Mouse (Mus musculus): ENCODE data around the gene Ppp1r16b. TPM values are rescaled to one million over a fixed set of nuclear protein-coding genes. Genes with fewer than 3 reads are reported as not detected.

The Ppp1r16b gene
- polyA plus RNA-seq, 1 experiment from 2014 or later: 2.8 TPM

GRCm38 (mm10) chr2:158681714-158682113 is 16.5 kb downstream of the Ppp1r16b start:
- DNase-seq (ENCODE audit: low spot score) (no peak), ATAC-seq (replicated peaks; ENCODE audit: low FRiP score) (no peak)
- 86% methylated on average over 6 of the region's 6 CpGs for WGBS
- H3K4me3 ChIP-seq (ENCODE audit: low read depth, low read length): no peak overlapping the region
- H3K4me2 ChIP-seq (ENCODE audit: low read depth, low read length, severe bottlenecking): no peak overlapping the region
- no peaks in the 10 kb centered on the region for H3K27me3 ChIP-seq (ENCODE audit: control insufficient read depth, insufficient read depth, low read length)
- no peaks in the 10 kb centered on the region for H3K9me3 ChIP-seq (ENCODE audit: control insufficient read depth, low read length)
- H3K36me3 ChIP-seq (ENCODE audit: control insufficient read depth, insufficient read depth, low read length): no peaks in the 10 kb centered on the region
- H3K4me1 ChIP-seq (replicated peaks; ENCODE audit: control insufficient read depth, insufficient read depth, low read length): peaks cover 3% of the 10 kb centered on the region; the same call in 1 of the 2 replicates
- H3K9ac ChIP-seq (ENCODE audit: low read length): no peak overlapping the region
- no peak overlapping the region for H3K27ac ChIP-seq (ENCODE audit: low read depth, low read length)

- no peak overlapping the region for H3K4me3 ChIP-seq (ENCODE audit: low read depth, low read length)
- H3K27ac ChIP-seq (ENCODE audit: low read depth, low read length): no peak overlapping the region
- 64% methylated on average over 11 of the region's 11 CpGs for WGBS
- no peaks in the 10 kb centered on the region for H3K9me3 ChIP-seq (ENCODE audit: control insufficient read depth, low read length)
- H3K4me2 ChIP-seq (ENCODE audit: low read depth, low read length, severe bottlenecking): no peak overlapping the region
- H3K4me1 ChIP-seq (replicated peaks; ENCODE audit: control insufficient read depth, insufficient read depth, low read length): peaks cover 3% of the 10 kb centered on the region; the same call in 1 of the 2 replicates
- no peaks in the 10 kb centered on the region for H3K27me3 ChIP-seq (ENCODE audit: control insufficient read depth, insufficient read depth, low read length)
- DNase-seq (ENCODE audit: low spot score): no peak
- ATAC-seq (replicated peaks; ENCODE audit: low FRiP score): no peak
- H3K36me3 ChIP-seq (ENCODE audit: control insufficient read depth, insufficient read depth, low read length): no peaks in the 10 kb centered on the region
- H3K9ac ChIP-seq (ENCODE audit: low read length): no peak overlapping the region
Observed at GRCm38 (mm10) chr2:158682344-158683037, 17.3 kb downstream of the Ppp1r16b start.

DNA sequence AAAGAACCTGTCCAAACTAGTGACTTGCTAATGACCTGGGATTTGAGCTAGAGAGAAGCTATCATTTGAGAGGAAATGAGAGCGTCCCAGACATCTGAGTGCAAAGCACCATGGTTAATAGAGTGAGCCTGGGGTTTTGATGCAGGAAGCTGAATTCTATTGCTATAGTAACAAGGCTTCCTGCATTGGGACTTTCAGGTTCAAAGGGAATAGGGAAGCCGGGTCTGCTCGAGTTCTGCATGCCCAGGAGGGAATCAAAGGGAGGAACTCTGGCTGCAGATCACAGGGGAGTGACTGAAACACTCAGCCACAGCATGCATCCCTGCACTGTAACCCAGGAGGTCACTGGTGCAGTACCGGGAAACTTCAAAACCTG is 17.8 kb downstream of the Ppp1r16b start:
- peaks cover 3% of the 10 kb centered on the region; the same call in 1 of the 2 replicates for H3K4me1 ChIP-seq (replicated peaks; ENCODE audit: control insufficient read depth, insufficient read depth, low read length)
- no peak overlapping the region for H3K9ac ChIP-seq (ENCODE audit: low read length)
- no peak overlapping the region for H3K27ac ChIP-seq (ENCODE audit: low read depth, low read length)
- H3K27me3 ChIP-seq (ENCODE audit: control insufficient read depth, insufficient read depth, low read length): no peaks in the 10 kb centered on the region
- no peak for ATAC-seq (replicated peaks; ENCODE audit: low FRiP score)
- H3K4me3 ChIP-seq (ENCODE audit: low read depth, low read length): no peak overlapping the region
- H3K4me2 ChIP-seq (ENCODE audit: low read depth, low read length, severe bottlenecking): no peak overlapping the region
- 34% methylated on average over 4 of the region's 4 CpGs for WGBS
- H3K9me3 ChIP-seq (ENCODE audit: control insufficient read depth, low read length): no peaks in the 10 kb centered on the region
- no peaks in the 10 kb centered on the region for H3K36me3 ChIP-seq (ENCODE audit: control insufficient read depth, insufficient read depth, low read length)
- DNase-seq (ENCODE audit: low spot score): no peak

DNA sequence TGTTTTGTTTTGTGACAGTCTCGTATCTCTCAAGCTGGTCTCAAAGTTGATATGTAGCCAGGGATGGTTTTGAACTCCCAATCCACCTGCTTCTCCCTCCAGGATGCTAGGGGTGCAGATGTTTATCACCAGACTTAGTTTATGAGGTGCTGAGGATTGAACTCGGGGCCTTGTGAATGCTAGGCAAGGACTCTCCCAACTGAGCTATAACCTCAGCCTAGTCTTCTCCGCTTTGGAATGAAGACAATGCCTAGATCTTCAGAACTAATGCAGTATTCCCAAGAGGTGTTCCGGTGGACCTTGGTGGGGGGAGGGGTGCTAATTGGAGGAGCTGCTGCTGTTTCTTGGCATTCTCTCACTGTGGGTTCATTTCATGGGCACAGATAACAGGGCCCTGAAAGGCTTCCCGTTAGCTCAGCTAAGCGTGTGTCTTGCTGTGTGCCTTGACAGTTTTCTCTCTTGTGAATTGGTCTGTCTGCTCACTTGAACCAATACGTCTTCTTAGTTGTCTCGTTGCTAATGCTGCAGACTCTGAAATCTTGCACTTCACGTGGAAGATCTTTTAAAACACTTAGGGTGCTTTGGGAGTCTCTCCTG is 19.1 kb downstream of the Ppp1r16b start:
- no peak overlapping the region for H3K4me2 ChIP-seq (ENCODE audit: low read depth, low read length, severe bottlenecking)
- H3K36me3 ChIP-seq (ENCODE audit: control insufficient read depth, insufficient read depth, low read length): no peaks in the 10 kb centered on the region
- no peaks in the 10 kb centered on the region for H3K27me3 ChIP-seq (ENCODE audit: control insufficient read depth, insufficient read depth, low read length)
- no peak for DNase-seq (ENCODE audit: low spot score)
- H3K9me3 ChIP-seq (ENCODE audit: control insufficient read depth, low read length): no peaks in the 10 kb centered on the region
- no peak overlapping the region for H3K9ac ChIP-seq (ENCODE audit: low read length)
- ATAC-seq (replicated peaks; ENCODE audit: low FRiP score): no peak
- WGBS: 62% methylated on average over 9 of the region's 9 CpGs
- H3K4me3 ChIP-seq (ENCODE audit: low read depth, low read length): no peak overlapping the region
- H3K4me1 ChIP-seq (replicated peaks; ENCODE audit: control insufficient read depth, insufficient read depth, low read length): peaks cover 3% of the 10 kb centered on the region; the same call in 1 of the 2 replicates
- H3K27ac ChIP-seq (ENCODE audit: low read depth, low read length): no peak overlapping the region

GRCm38 (mm10) chr2:158684910-158685309 is 19.7 kb downstream of the Ppp1r16b start:
- ATAC-seq (replicated peaks; ENCODE audit: low FRiP score) (no peak), DNase-seq (ENCODE audit: low spot score) (no peak)
- Histone ChIP-seq H3K4me3 (ENCODE audit: low read depth, low read length) (no peak overlapping the region), H3K27ac (ENCODE audit: low read depth, low read length) (no peak overlapping the region), H3K4me2 (ENCODE audit: low read depth, low read length, severe bottlenecking) (no peak overlapping the region), H3K27me3 (ENCODE audit: control insufficient read depth, insufficient read depth, low read length) (no peaks in the 10 kb centered on the region), H3K9me3 (ENCODE audit: control insufficient read depth, low read length) (no peaks in the 10 kb centered on the region), H3K4me1 (replicated peaks; ENCODE audit: control insufficient read depth, insufficient read depth, low read length) (peaks cover 3% of the 10 kb centered on the region; the same call in 1 of the 2 replicates), H3K9ac (ENCODE audit: low read length) (no peak overlapping the region), H3K36me3 (ENCODE audit: control insufficient read depth, insufficient read depth, low read length) (no peaks in the 10 kb centered on the region)
- 91% methylated on average over 3 of the region's 3 CpGs for WGBS

GRCm38 (mm10) chr2:158686394-158686793 is 21.2 kb downstream of the Ppp1r16b start:
- 58% methylated on average over 2 of the region's 2 CpGs for WGBS
- Histone ChIP-seq H3K9me3 (ENCODE audit: control insufficient read depth, low read length) (no peaks in the 10 kb centered on the region), H3K36me3 (ENCODE audit: control insufficient read depth, insufficient read depth, low read length) (no peaks in the 10 kb centered on the region), H3K4me3 (ENCODE audit: low read depth, low read length) (no peak overlapping the region), H3K27ac (ENCODE audit: low read depth, low read length) (no peak overlapping the region), H3K27me3 (ENCODE audit: control insufficient read depth, insufficient read depth, low read length) (no peaks in the 10 kb centered on the region), H3K9ac (ENCODE audit: low read length) (no peak overlapping the region), H3K4me1 (replicated peaks; ENCODE audit: control insufficient read depth, insufficient read depth, low read length) (no peaks in the 10 kb centered on the region), H3K4me2 (ENCODE audit: low read depth, low read length, severe bottlenecking) (no peak overlapping the region)
- no peak for ATAC-seq (replicated peaks; ENCODE audit: low FRiP score)
- no peak for DNase-seq (ENCODE audit: low spot score)

DNA sequence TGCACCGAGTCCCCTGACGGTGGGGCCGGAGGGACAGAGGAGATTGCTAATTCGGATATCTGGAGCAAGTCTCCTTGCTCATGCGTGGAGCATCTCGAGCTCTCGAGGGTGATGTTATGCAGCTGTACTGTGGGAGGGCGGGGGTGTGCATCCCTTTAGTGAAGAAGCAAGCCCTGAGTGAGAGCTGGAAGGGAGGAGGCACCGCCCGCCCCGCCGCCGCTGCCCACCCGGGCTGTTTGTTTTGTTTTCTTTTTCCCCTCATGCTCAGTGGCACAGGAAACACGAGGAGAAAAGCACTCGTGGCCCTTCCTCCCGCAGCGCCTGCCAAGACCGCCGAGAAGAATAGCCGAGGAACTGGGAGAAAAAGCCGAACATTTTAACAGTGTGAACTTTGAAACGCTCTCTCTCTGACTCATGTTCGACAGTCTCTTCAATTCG is 22.6 kb downstream of the Ppp1r16b start:
- no peak overlapping the region for H3K27ac ChIP-seq (ENCODE audit: low read depth, low read length)
- no peak for ATAC-seq (replicated peaks; ENCODE audit: low FRiP score)
- H3K4me1 ChIP-seq (replicated peaks; ENCODE audit: control insufficient read depth, insufficient read depth, low read length): no peaks in the 10 kb centered on the region
- no peak for DNase-seq (ENCODE audit: low spot score)
- no peak overlapping the region for H3K4me3 ChIP-seq (ENCODE audit: low read depth, low read length)
- H3K9ac ChIP-seq (ENCODE audit: low read length): no peak overlapping the region
- 70% methylated on average over 25 of the region's 25 CpGs for WGBS
- H3K36me3 ChIP-seq (ENCODE audit: control insufficient read depth, insufficient read depth, low read length): no peaks in the 10 kb centered on the region
- H3K9me3 ChIP-seq (ENCODE audit: control insufficient read depth, low read length): no peaks in the 10 kb centered on the region
- H3K27me3 ChIP-seq (ENCODE audit: control insufficient read depth, insufficient read depth, low read length): no peaks in the 10 kb centered on the region
- H3K4me2 ChIP-seq (ENCODE audit: low read depth, low read length, severe bottlenecking): no peak overlapping the region

DNA sequence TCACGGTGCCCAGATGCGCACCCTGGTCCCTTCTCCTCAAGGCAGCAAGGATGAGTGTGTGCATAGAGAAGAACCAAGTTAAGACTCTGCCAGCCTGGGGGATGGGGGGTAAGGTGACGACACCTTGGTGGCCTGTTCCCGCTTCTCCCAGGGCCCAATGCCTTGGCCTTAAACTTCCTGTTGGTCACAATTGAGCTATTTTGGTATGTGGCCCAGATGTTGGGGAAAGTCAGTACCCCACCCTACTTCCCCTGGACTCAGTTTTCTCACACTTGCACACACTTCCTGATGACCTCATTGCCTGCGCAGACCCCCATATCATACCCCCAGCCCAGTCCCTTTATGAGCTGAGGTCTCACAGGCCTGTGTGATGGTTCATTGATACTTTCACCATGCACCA is 23.9 kb downstream of the Ppp1r16b start:
- H3K4me2 ChIP-seq (ENCODE audit: low read depth, low read length, severe bottlenecking): no peak overlapping the region
- H3K27me3 ChIP-seq (ENCODE audit: control insufficient read depth, insufficient read depth, low read length): no peaks in the 10 kb centered on the region
- H3K9ac ChIP-seq (ENCODE audit: low read length): no peak overlapping the region
- no peaks in the 10 kb centered on the region for H3K4me1 ChIP-seq (replicated peaks; ENCODE audit: control insufficient read depth, insufficient read depth, low read length)
- no peaks in the 10 kb centered on the region for H3K9me3 ChIP-seq (ENCODE audit: control insufficient read depth, low read length)
- DNase-seq (ENCODE audit: low spot score) (no peak), ATAC-seq (replicated peaks; ENCODE audit: low FRiP score) (no peak)
- no peak overlapping the region for H3K27ac ChIP-seq (ENCODE audit: low read depth, low read length)
- H3K36me3 ChIP-seq (ENCODE audit: control insufficient read depth, insufficient read depth, low read length): no peaks in the 10 kb centered on the region
- 87% methylated on average over 5 of the region's 5 CpGs for WGBS
- no peak overlapping the region for H3K4me3 ChIP-seq (ENCODE audit: low read depth, low read length)

GRCm38 (mm10) chr2:158689640-158690039 is 24.4 kb downstream of the Ppp1r16b start:
- Histone ChIP-seq H3K9me3 (ENCODE audit: control insufficient read depth, low read length) (no peaks in the 10 kb centered on the region), H3K36me3 (ENCODE audit: control insufficient read depth, insufficient read depth, low read length) (no peaks in the 10 kb centered on the region), H3K27me3 (ENCODE audit: control insufficient read depth, insufficient read depth, low read length) (no peaks in the 10 kb centered on the region), H3K27ac (ENCODE audit: low read depth, low read length) (no peak overlapping the region), H3K9ac (ENCODE audit: low read length) (no peak overlapping the region), H3K4me3 (ENCODE audit: low read depth, low read length) (no peak overlapping the region), H3K4me2 (ENCODE audit: low read depth, low read length, severe bottlenecking) (no peak overlapping the region), H3K4me1 (replicated peaks; ENCODE audit: control insufficient read depth, insufficient read depth, low read length) (no peaks in the 10 kb centered on the region)
- WGBS: 49% methylated on average over 7 of the region's 7 CpGs
- ATAC-seq (replicated peaks; ENCODE audit: low FRiP score) (no peak), DNase-seq (ENCODE audit: low spot score) (no peak)

Data from forebrain, embryonic 11.5 days (tissue).